Mouse (Mus musculus): ENCODE results near the gene Cstf1. TPM values are rescaled to one million over a fixed set of nuclear protein-coding genes. Genes with fewer than 3 reads are reported as not detected.

The Cstf1 gene
- polyA plus RNA-seq, 1 experiment, result 79.1 TPM

GRCm38 (mm10) chr2:172341606-172342005 lies 28.9 kb upstream of the Cstf1 start:
- Histone ChIP-seq H3K27ac (ENCODE audit: control insufficient read depth, insufficient read depth, low read length) (no peak overlapping the region), H3K4me1 (replicated peaks; ENCODE audit: control insufficient read depth, insufficient read depth, low read length) (peaks cover 10% of the 10 kb centered on the region), H3K36me3 (ENCODE audit: control insufficient read depth, insufficient read depth, low read length) (no peaks in the 10 kb centered on the region), H3K4me3 (ENCODE audit: control insufficient read depth, insufficient read depth, low read length) (no peak overlapping the region), H3K27me3 (ENCODE audit: control insufficient read depth, insufficient read depth, low read length) (no peaks in the 10 kb centered on the region)
- WGBS, result 77% methylated on average over 5 of the region's 5 CpGs
- DNase-seq, result no peak
- TF ChIP-seq CTCF (IDR thresholded peaks at IDR 0.05; ENCODE audit: borderline replicate concordance, control insufficient read depth, extremely low read depth, insufficient read depth, low read length, poor library complexity) (no peak), POLR2A (IDR thresholded peaks at IDR 0.05; ENCODE audit: control insufficient read depth, extremely low read depth, insufficient read depth, low read length, poor library complexity) (no peak)

- no peak for DNase-seq
- H3K4me3 ChIP-seq (ENCODE audit: control insufficient read depth, insufficient read depth, low read length), result no peak overlapping the region
- peaks cover 10% of the 10 kb centered on the region for H3K4me1 ChIP-seq (replicated peaks; ENCODE audit: control insufficient read depth, insufficient read depth, low read length)
- H3K27ac ChIP-seq (ENCODE audit: control insufficient read depth, insufficient read depth, low read length), result no peak overlapping the region
- WGBS, result 84% methylated on average over 7 of the region's 7 CpGs
- no peaks in the 10 kb centered on the region for H3K27me3 ChIP-seq (ENCODE audit: control insufficient read depth, insufficient read depth, low read length)
- TF ChIP-seq CTCF (IDR thresholded peaks at IDR 0.05; ENCODE audit: borderline replicate concordance, control insufficient read depth, extremely low read depth, insufficient read depth, low read length, poor library complexity), result no peak
- no peak for TF ChIP-seq POLR2A (IDR thresholded peaks at IDR 0.05; ENCODE audit: control insufficient read depth, extremely low read depth, insufficient read depth, low read length, poor library complexity)
- H3K36me3 ChIP-seq (ENCODE audit: control insufficient read depth, insufficient read depth, low read length), result no peaks in the 10 kb centered on the region
These were observed 26.7 kb upstream of the Cstf1 start for GRCm38 (mm10) chr2:172343751-172344150.

GRCm38 (mm10) chr2:172344669-172345068 lies 25.8 kb upstream of the Cstf1 start:
- no peak overlapping the region for H3K27ac ChIP-seq (ENCODE audit: control insufficient read depth, insufficient read depth, low read length)
- no peaks in the 10 kb centered on the region for H3K36me3 ChIP-seq (ENCODE audit: control insufficient read depth, insufficient read depth, low read length)
- peaks cover 10% of the 10 kb centered on the region for H3K4me1 ChIP-seq (replicated peaks; ENCODE audit: control insufficient read depth, insufficient read depth, low read length)
- WGBS, result 34% methylated on average over 5 of the region's 5 CpGs
- H3K4me3 ChIP-seq (ENCODE audit: control insufficient read depth, insufficient read depth, low read length), result no peak overlapping the region
- DNase-seq, result no peak
- TF ChIP-seq POLR2A (IDR thresholded peaks at IDR 0.05; ENCODE audit: control insufficient read depth, extremely low read depth, insufficient read depth, low read length, poor library complexity) (no peak), CTCF (IDR thresholded peaks at IDR 0.05; ENCODE audit: borderline replicate concordance, control insufficient read depth, extremely low read depth, insufficient read depth, low read length, poor library complexity) (no peak)
- H3K27me3 ChIP-seq (ENCODE audit: control insufficient read depth, insufficient read depth, low read length), result no peaks in the 10 kb centered on the region

- H3K36me3 ChIP-seq (ENCODE audit: control insufficient read depth, insufficient read depth, low read length), result no peaks in the 10 kb centered on the region
- under 1% methylated on average over 35 of the region's 35 CpGs for WGBS
- H3K4me3 ChIP-seq (ENCODE audit: control insufficient read depth, insufficient read depth, low read length), result peak within 1 kb of the TSS; percentile 76
- no peaks in the 10 kb centered on the region for H3K27me3 ChIP-seq (ENCODE audit: control insufficient read depth, insufficient read depth, low read length)
- no peak within 1 kb of the TSS for H3K27ac ChIP-seq (ENCODE audit: control insufficient read depth, insufficient read depth, low read length)
- peak; percentile 12; the same call in 1 of the 2 replicates for TF ChIP-seq CTCF (IDR thresholded peaks at IDR 0.05; ENCODE audit: borderline replicate concordance, control insufficient read depth, extremely low read depth, insufficient read depth, low read length, poor library complexity)
- TF ChIP-seq POLR2A (IDR thresholded peaks at IDR 0.05; ENCODE audit: control insufficient read depth, extremely low read depth, insufficient read depth, low read length, poor library complexity), result 0 out of 2 replicates have a peak, but pooled peaks have one; percentile 22
- peak; percentile 94 for DNase-seq
- H3K4me1 ChIP-seq (replicated peaks; ENCODE audit: control insufficient read depth, insufficient read depth, low read length), result peaks cover 10% of the 10 kb centered on the region
These were observed 25.2 kb upstream of the Cstf1 start, which contains the start of gene Fam210b for GRCm38 (mm10) chr2:172345258-172345738. TSS of gene Fam210b (plus strand) at chr2:172345565.

GRCm38 (mm10) chr2:172346034-172346929 lies 24.2 kb upstream of the Cstf1 start:
- H3K36me3 ChIP-seq (ENCODE audit: control insufficient read depth, insufficient read depth, low read length), result no peaks in the 10 kb centered on the region
- peaks cover 10% of the 10 kb centered on the region for H3K4me1 ChIP-seq (replicated peaks; ENCODE audit: control insufficient read depth, insufficient read depth, low read length)
- WGBS, result 21% methylated on average over 31 of the region's 31 CpGs
- TF ChIP-seq POLR2A (IDR thresholded peaks at IDR 0.05; ENCODE audit: control insufficient read depth, extremely low read depth, insufficient read depth, low read length, poor library complexity) (no peak), CTCF (IDR thresholded peaks at IDR 0.05; ENCODE audit: borderline replicate concordance, control insufficient read depth, extremely low read depth, insufficient read depth, low read length, poor library complexity) (no peak)
- H3K27me3 ChIP-seq (ENCODE audit: control insufficient read depth, insufficient read depth, low read length), result no peaks in the 10 kb centered on the region
- DNase-seq, result peak; percentile 12
- H3K27ac ChIP-seq (ENCODE audit: control insufficient read depth, insufficient read depth, low read length), result no peak overlapping the region
- peak overlapping the region; percentile 76 for H3K4me3 ChIP-seq (ENCODE audit: control insufficient read depth, insufficient read depth, low read length)

- TF ChIP-seq CTCF (IDR thresholded peaks at IDR 0.05; ENCODE audit: borderline replicate concordance, control insufficient read depth, extremely low read depth, insufficient read depth, low read length, poor library complexity) (no peak), POLR2A (IDR thresholded peaks at IDR 0.05; ENCODE audit: control insufficient read depth, extremely low read depth, insufficient read depth, low read length, poor library complexity) (no peak)
- WGBS, result 94% methylated on average over 8 of the region's 8 CpGs
- DNase-seq, result no peak
- Histone ChIP-seq H3K4me3 (ENCODE audit: control insufficient read depth, insufficient read depth, low read length) (no peak overlapping the region), H3K27ac (ENCODE audit: control insufficient read depth, insufficient read depth, low read length) (no peak overlapping the region), H3K27me3 (ENCODE audit: control insufficient read depth, insufficient read depth, low read length) (no peaks in the 10 kb centered on the region), H3K4me1 (replicated peaks; ENCODE audit: control insufficient read depth, insufficient read depth, low read length) (peaks cover 10% of the 10 kb centered on the region), H3K36me3 (ENCODE audit: control insufficient read depth, insufficient read depth, low read length) (no peaks in the 10 kb centered on the region)
These were observed 23.4 kb upstream of the Cstf1 start for GRCm38 (mm10) chr2:172346933-172347611.

All from thymus, adult 2 months (tissue).